Mouse (Mus musculus) cerebellum, adult 2 months (tissue): ENCODE measurements around the gene Klf11. TPM values are rescaled to one million over a fixed set of nuclear protein-coding genes. Genes with fewer than 3 reads are reported as not detected.

Experiments
- DNase-seq, 2 experiments: peaks; one replicate each; pipeline ENCODE4 v3.0.0; 2021
- H3K27ac ChIP-seq: fragments of 200-500 bp; 2 replicates; pipeline ENCODE4 v1.5.1; 2012; ENCODE audit warnings: low read length, control low read depth, inconsistent platforms; ENCODE audit not compliant: insufficient read depth
- H3K27me3 ChIP-seq: fragments of 200-500 bp; 2 replicates; pipeline ENCODE4 v1.6.1; 2012; ENCODE audit warnings: inconsistent platforms, mild to moderate bottlenecking, low read length, moderate library complexity; ENCODE audit not compliant: control insufficient read depth, insufficient read depth
- H3K4me1 ChIP-seq: fragments of 200-500 bp; 2 replicates; pipeline ENCODE4 v1.6.1; 2011; ENCODE audit warnings: low read length; ENCODE audit not compliant: control insufficient read depth, insufficient read depth
- H3K4me3 ChIP-seq: fragments of 200-500 bp; replicated peaks from 2 replicates; pipeline ENCODE3; 2011; ENCODE audit warnings: mild to moderate bottlenecking, low read depth, low read length, control low read depth; ENCODE audit not compliant: insufficient read depth
- CTCF ChIP-seq: fragments of 200-500 bp; IDR thresholded peaks from 2 replicates; pipeline ENCODE4 v1.5.1; 2011; ENCODE audit warnings: low read depth, mild to moderate bottlenecking, control low read depth, low read length, moderate library complexity, borderline replicate concordance; ENCODE audit not compliant: insufficient read depth
- POLR2A ChIP-seq: fragments of 200-500 bp; IDR thresholded peaks from 2 replicates; pipeline ENCODE4 v1.6.1; 2011; ENCODE audit warnings: low read length, control low read depth, borderline replicate concordance; ENCODE audit not compliant: insufficient read depth
- WGBS: fragments of 180-500 bp; shearing (Covaris S2); methylation state at CpG from one replicate; pipeline ENCODE4 v1.1.7; 2018; 5-methylcytosine and 5-hydroxymethylcytosine counted together
- polyA plus RNA-seq: library from polyadenylated mRNA; depleted of rRNA; stranded (reverse); fragments of >200 nt; gene quantifications from 2 replicates; pipeline ENCODE4 v1.2.3, GENCODE M21; 2012; rRNA removed

Klf11 gene
- polyA plus RNA-seq: 4.8 and 4.9 TPM in 2 replicates

- no peaks in the 10 kb centered on the region for H3K27me3 ChIP-seq
- H3K27ac ChIP-seq: peak within 1 kb of the TSS; percentile 22; the same call in 1 of the 2 replicates
- peak within 1 kb of the TSS; percentile 83 for H3K4me3 ChIP-seq
- WGBS: 1% methylated on average over 68 of the region's 68 CpGs
- TF ChIP-seq CTCF (no peak), POLR2A (0 out of 2 replicates have a peak, but pooled peaks have one; percentile 9)
- peak; percentile 95 to 96 for DNase-seq
- peaks cover 7% of the 10 kb centered on the region; the same call in 1 of the 2 replicates for H3K4me1 ChIP-seq
These were observed at the start of gene Klf11 for GRCm38 (mm10) chr12:24651063-24651557. Klf11 (plus strand) TSS chr12:24651274.

- peak; percentile 38 to 52 for DNase-seq
- no peak overlapping the region for H3K27ac ChIP-seq
- no peak overlapping the region for H3K4me3 ChIP-seq
- peak; percentile 47 for TF ChIP-seq CTCF
- TF ChIP-seq POLR2A: no peak
- H3K4me1 ChIP-seq: no peaks in the 10 kb centered on the region
- H3K27me3 ChIP-seq: no peaks in the 10 kb centered on the region
- WGBS: 39% methylated on average over 2 of the region's 2 CpGs
These were observed 47.8 kb upstream of the Klf11 start for GRCm38 (mm10) chr12:24603266-24603665.

GRCm38 (mm10) chr12:24606166-24606565, 44.9 kb upstream of the Klf11 start:
- Histone ChIP-seq H3K4me1 (no peaks in the 10 kb centered on the region), H3K27me3 (no peaks in the 10 kb centered on the region), H3K27ac (no peak overlapping the region), H3K4me3 (no peak overlapping the region)
- TF ChIP-seq POLR2A (no peak), CTCF (no peak)
- DNase-seq: no peak
- 50% methylated on average over 10 of the region's 10 CpGs for WGBS

- DNase-seq: peak in 1 of 2 experiments; percentile 21
- no peaks in the 10 kb centered on the region; the same call in 1 of the 2 replicates for H3K4me1 ChIP-seq
- no peaks in the 10 kb centered on the region for H3K27me3 ChIP-seq
- no peak overlapping the region for H3K27ac ChIP-seq
- TF ChIP-seq CTCF: no peak
- TF ChIP-seq POLR2A: no peak
- WGBS: 48% methylated on average over 6 of the region's 6 CpGs
- H3K4me3 ChIP-seq: no peak overlapping the region
These were observed 38.5 kb upstream of the Klf11 start for GRCm38 (mm10) chr12:24612591-24612990.

DNA sequence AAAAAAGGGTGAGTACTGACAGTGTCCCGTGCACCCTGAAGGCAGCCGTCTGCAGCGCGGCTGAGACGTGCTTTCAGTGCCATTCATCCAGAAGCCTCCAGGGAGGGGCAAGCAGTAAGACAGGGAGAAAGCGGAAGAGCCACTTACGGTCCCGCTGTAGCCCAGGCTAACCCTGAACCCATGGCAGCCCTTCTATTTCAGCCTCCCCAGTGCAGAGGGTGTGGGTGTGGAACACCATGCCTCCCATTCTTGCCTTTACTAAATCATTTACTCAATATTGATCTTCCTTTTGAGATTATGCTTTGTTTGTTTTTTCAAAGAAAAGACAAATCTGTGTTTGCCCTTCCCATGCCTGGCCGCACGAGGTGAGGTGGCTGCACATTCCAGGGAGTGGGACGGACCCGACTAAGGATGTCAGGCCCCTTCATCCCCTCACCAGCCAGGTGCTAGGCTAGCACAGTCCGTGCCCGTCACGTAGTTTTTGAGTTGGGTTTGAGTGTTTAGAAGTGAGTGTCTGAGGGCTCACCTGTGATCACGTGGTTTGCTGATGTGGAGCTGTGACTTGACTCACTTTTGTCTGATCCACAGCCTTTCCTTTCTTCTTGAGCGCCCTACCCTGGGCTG, 36.5 kb upstream of the Klf11 start:
- H3K27me3 ChIP-seq: no peaks in the 10 kb centered on the region
- no peaks in the 10 kb centered on the region; the same call in 1 of the 2 replicates for H3K4me1 ChIP-seq
- WGBS: 88% methylated on average over 17 of the region's 17 CpGs
- no peak overlapping the region for H3K4me3 ChIP-seq
- no peak overlapping the region for H3K27ac ChIP-seq
- no peak for DNase-seq
- no peak for TF ChIP-seq CTCF
- TF ChIP-seq POLR2A: no peak

DNA sequence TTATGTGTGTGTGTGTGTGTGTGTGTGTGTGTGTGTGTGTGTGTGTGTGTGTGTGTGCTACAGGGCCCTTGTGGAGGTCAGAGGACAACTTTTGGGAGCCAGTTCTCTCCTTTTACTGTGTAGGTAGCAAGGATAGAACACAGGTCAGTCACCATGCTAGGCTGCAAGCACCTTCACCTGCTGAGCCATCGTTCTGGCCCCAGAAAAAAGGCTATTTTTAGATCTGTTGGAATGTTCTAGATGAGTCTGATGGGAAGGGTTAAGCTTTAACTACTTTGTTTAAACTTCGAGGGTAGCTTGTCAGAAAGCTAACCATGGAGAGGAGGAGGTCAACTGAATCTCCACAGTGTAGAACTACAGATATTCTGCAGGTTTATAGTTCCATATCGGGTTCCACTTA, 35.9 kb upstream of the Klf11 start:
- Histone ChIP-seq H3K27ac (no peak overlapping the region), H3K27me3 (no peaks in the 10 kb centered on the region), H3K4me3 (no peak overlapping the region), H3K4me1 (no peaks in the 10 kb centered on the region; the same call in 1 of the 2 replicates)
- 65% methylated on average over 3 of the region's 3 CpGs for WGBS
- TF ChIP-seq POLR2A (no peak), CTCF (no peak)
- no peak for DNase-seq

- no peak for DNase-seq
- no peak overlapping the region for H3K27ac ChIP-seq
- TF ChIP-seq POLR2A: no peak
- no peak for TF ChIP-seq CTCF
- no peaks in the 10 kb centered on the region for H3K27me3 ChIP-seq
- H3K4me3 ChIP-seq: no peak overlapping the region
- H3K4me1 ChIP-seq: no peaks in the 10 kb centered on the region
- 95% methylated on average over 4 of the region's 4 CpGs for WGBS
These were observed 31.6 kb upstream of the Klf11 start for GRCm38 (mm10) chr12:24619436-24619835.
